Mouse (Mus musculus) heart, embryonic 14.5 days (tissue): ENCODE results near the gene Vmn1r112. TPM values are rescaled to one million over a fixed set of nuclear protein-coding genes. Genes with fewer than 3 reads are reported as not detected.
"Not testable (repeated sequence)": the region's sequence is repeated elsewhere in the genome, so short reads cannot be mapped to it uniquely, and the experiment has no call there.

Experiments used
- ATAC-seq: fragments of 200-750 bp; cut with Nextera tagmentation; 2 replicates; pipeline ENCODE4 v1.8.0; 2017; ENCODE audit warnings: low read depth, moderate TSS enrichment; ENCODE audit not compliant: insufficient number of reproducible peaks, insufficient read depth, low FRiP score
- H3K27ac ChIP-seq, 2 experiments: fragments of 200-500 bp in 1 of 2; fragments of 300-500 bp in 1 of 2; sonication (generic) in 1 of 2; replicated peaks in 1 of 2; 2 replicates each; pipeline ENCODE4 v1.5.1; 2012 to 2014; ENCODE audit warnings: low read depth in 2 of 2, low read length in 2 of 2, control low read depth in 1 of 2, mild to moderate bottlenecking in 1 of 2, mixed read lengths in 1 of 2; ENCODE audit not compliant: control insufficient read depth in 1 of 2, insufficient read depth in 1 of 2
- H3K27me3 ChIP-seq: fragments of 300-500 bp; sonication (generic); 2 replicates; pipeline ENCODE4 v1.6.1; 2014; ENCODE audit warnings: mild to moderate bottlenecking, low read length, control low read depth; ENCODE audit not compliant: control insufficient read depth, insufficient read depth
- H3K36me3 ChIP-seq: fragments of 300-500 bp; sonication (generic); 2 replicates; pipeline ENCODE4 v1.6.1; 2014; ENCODE audit warnings: mild to moderate bottlenecking, control low read depth, low read length, mixed read lengths; ENCODE audit not compliant: control insufficient read depth, insufficient read depth
- H3K4me1 ChIP-seq, 2 experiments: fragments of 200-500 bp in 1 of 2; fragments of 300-500 bp in 1 of 2; sonication (generic) in 1 of 2; 2 replicates each; pipeline ENCODE4 v1.6.1; 2012 to 2014; ENCODE audit warnings: low read length in 2 of 2, control low read depth in 1 of 2, mixed read lengths in 1 of 2; ENCODE audit not compliant: control insufficient read depth in 2 of 2, insufficient read depth in 2 of 2
- H3K4me2 ChIP-seq: fragments of 300-500 bp; sonication (generic); 2 replicates; pipeline ENCODE4 v1.6.1; 2014; ENCODE audit warnings: mild to moderate bottlenecking, low read length
- H3K4me3 ChIP-seq, 2 experiments: fragments of 200-500 bp in 1 of 2; fragments of 300-500 bp in 1 of 2; sonication (generic) in 1 of 2; 2 replicates each; pipeline ENCODE4 v1.5.1; 2012 to 2014; ENCODE audit warnings: low read length in 2 of 2, mild to moderate bottlenecking in 2 of 2, control low read depth in 1 of 2, low read depth in 1 of 2, moderate library complexity in 1 of 2; ENCODE audit not compliant: control insufficient read depth in 1 of 2, insufficient read depth in 1 of 2
- H3K9ac ChIP-seq: fragments of 300-500 bp; sonication (generic); 2 replicates; pipeline ENCODE4 v1.6.1; 2014; ENCODE audit warnings: mild to moderate bottlenecking, low read length
- H3K9me3 ChIP-seq: fragments of 300-500 bp; sonication (generic); 2 replicates; pipeline ENCODE4 v1.6.1; 2016; ENCODE audit warnings: low read length, control low read depth; ENCODE audit not compliant: control insufficient read depth
- WGBS: fragments of 180-500 bp; shearing (Covaris S2); extraction: QIAGEN DNeasy Blood & Tissue Kit; methylation state at CpG from one replicate; pipeline ENCODE4 v1.1.7; 2014; 5-methylcytosine and 5-hydroxymethylcytosine counted together
- polyA plus RNA-seq: library from polyadenylated mRNA; unstranded; fragments of >200 nt; fragmentation: Nextera tagmentation; extraction: Ambion mirVana; gene quantifications from 2 replicates; pipeline ENCODE4 v1.2.1, GENCODE M21; 2014

The Vmn1r112 gene
- not detected in 2 replicates for polyA plus RNA-seq

DNA sequence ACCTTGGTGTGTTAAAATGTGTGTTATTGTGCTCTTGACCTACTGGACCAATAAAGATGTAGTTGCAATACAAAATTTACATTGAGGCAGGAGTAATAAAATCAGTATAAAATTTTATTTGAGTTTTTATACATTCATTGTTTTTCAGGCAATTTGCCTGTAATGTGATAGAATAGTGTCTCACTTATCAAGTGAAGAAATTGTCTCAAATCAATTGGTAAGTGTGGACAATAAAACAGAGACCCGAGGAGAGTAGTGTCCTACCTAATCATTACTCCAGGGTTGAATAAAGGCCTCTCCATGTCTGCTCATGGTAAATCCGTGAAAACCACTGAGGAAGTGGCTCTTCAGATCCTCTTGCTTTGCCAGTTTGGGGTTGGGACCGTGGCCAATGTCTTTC lies at the start of gene Vmn1r112:
Gene Vmn1r112, plus strand, starts transcription at position 301 of the 400 bp plus-strand sequence.
- not testable (repeated sequence) for H3K27me3 ChIP-seq, H3K4me1 ChIP-seq, H3K27ac ChIP-seq, H3K36me3 ChIP-seq, H3K4me2 ChIP-seq, ATAC-seq, H3K4me3 ChIP-seq, H3K9ac ChIP-seq, H3K9me3 ChIP-seq
- WGBS = no CpG with 5 or more reads among the region's 3 CpGs

DNA sequence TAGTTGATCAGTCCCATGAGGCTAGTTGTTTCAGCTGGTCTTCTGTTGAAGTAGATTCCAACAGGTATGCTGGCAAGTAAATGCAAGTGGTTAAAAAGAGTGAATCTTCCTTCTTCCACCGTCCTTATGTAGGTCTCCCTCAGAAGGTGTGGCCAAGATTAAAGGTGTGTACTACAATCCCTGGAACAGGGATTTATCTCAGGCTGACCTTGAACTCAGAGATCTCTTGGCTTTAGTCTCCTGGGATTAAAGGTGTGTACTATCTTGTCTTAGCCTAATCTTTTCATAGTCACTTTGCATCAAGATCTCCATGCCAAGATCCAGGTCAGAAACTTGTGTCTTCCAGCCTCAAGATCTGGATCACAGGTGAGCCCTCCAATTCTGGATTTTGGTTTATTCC lies 40.5 kb upstream of the Vmn1r112 start, which contains the start of gene Gm10668:
Gene Gm10668, minus strand, starts transcription at position 101 of the 400 bp plus-strand sequence.
- not testable (repeated sequence) for H3K27ac ChIP-seq, H3K4me1 ChIP-seq, H3K9me3 ChIP-seq, H3K9ac ChIP-seq, ATAC-seq, H3K27me3 ChIP-seq, H3K4me3 ChIP-seq, H3K4me2 ChIP-seq, H3K36me3 ChIP-seq
- WGBS = no CpG with 5 or more reads among the region's 1 CpGs

DNA sequence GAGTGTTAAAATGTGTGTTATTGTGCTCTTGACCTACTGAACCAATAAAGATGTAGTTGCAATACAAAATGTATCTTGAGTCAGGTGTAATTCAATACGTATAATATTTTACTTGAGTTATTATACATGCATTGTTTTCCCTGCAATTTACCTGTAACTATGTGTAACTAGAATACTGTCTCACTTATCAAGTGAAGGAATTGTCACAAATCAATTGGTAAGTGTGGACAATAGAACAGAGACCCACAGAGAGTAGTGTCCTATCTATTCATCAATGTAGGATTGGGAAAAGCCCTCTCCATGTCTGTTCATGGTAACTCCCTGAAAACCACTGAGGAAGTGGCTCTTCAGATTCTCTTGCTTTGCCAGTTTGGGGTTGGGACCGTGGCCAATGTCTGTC lies 16.0 kb downstream of the Vmn1r112 start, which contains the start of gene Vmn1r113:
Gene Vmn1r113, plus strand, starts transcription at position 301 of the 400 bp plus-strand sequence.
- not testable (repeated sequence) for H3K4me3 ChIP-seq, H3K9ac ChIP-seq, H3K36me3 ChIP-seq, H3K4me1 ChIP-seq, ATAC-seq, H3K27me3 ChIP-seq, H3K4me2 ChIP-seq, H3K9me3 ChIP-seq, H3K27ac ChIP-seq
- 50% methylated on average over 2 of the region's 2 CpGs for WGBS

DNA sequence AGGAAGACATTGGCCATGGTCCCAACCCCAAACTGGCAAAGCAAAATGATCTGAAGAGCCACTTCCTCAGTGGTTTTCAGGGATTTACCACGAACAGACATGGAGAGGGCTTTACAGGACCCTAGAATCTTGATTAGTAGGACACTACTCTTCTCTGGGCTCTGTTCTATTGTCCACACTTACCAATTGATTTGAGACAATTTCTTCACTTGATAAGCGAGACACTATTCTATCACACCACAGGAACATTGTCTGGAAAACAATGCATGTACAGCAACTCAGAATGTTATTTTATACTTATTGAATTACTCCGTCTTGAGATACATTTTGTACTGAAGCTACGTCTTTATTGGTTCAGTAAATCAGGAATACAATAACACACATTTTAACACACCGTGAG lies 41.1 kb downstream of the Vmn1r112 start, which contains the start of gene Vmn1r114:
Gene Vmn1r114, minus strand, starts transcription at position 101 of the 400 bp plus-strand sequence.
- not testable (repeated sequence) for H3K9ac ChIP-seq, H3K4me3 ChIP-seq, H3K4me2 ChIP-seq, H3K4me1 ChIP-seq, ATAC-seq, H3K27me3 ChIP-seq, H3K9me3 ChIP-seq, H3K27ac ChIP-seq, H3K36me3 ChIP-seq
- WGBS = no CpG with 5 or more reads among the region's 5 CpGs

Other genes starting within 250 kb of the Vmn1r112 start
- not detected in 2 replicates for gene Vmn1r104, start 237.3 kb upstream of the Vmn1r112 start, polyA plus RNA-seq
- gene Gm5726, start 225.4 kb upstream of the Vmn1r112 start, polyA plus RNA-seq = not detected in 2 replicates
- gene Gm4141, start 194.9 kb upstream of the Vmn1r112 start, polyA plus RNA-seq = not detected in 2 replicates
- gene Gm4513, start 172.2 kb upstream of the Vmn1r112 start, polyA plus RNA-seq = not detected in 2 replicates
- not detected in 2 replicates for gene Vmn1r107, start 102.3 kb upstream of the Vmn1r112 start, polyA plus RNA-seq
- not detected in 2 replicates for gene Vmn1r111, start 68.0 kb upstream of the Vmn1r112 start, polyA plus RNA-seq
- not detected in 2 replicates for gene Gm10668, start 40.6 kb upstream of the Vmn1r112 start, polyA plus RNA-seq
- gene Vmn1r113, start 16.1 kb downstream of the Vmn1r112 start, polyA plus RNA-seq = not detected in 2 replicates
- not detected in 2 replicates for gene Vmn1r114, start 41.0 kb downstream of the Vmn1r112 start, polyA plus RNA-seq
- not detected in 2 replicates for gene Vmn1r115, start 73.8 kb downstream of the Vmn1r112 start, polyA plus RNA-seq
- gene Vmn1r116, start 101.1 kb downstream of the Vmn1r112 start, polyA plus RNA-seq = not detected in 2 replicates
- not detected in 2 replicates for gene Vmn1r117, start 112.9 kb downstream of the Vmn1r112 start, polyA plus RNA-seq
- not detected in 2 replicates for gene Vmn1r118, start 141.2 kb downstream of the Vmn1r112 start, polyA plus RNA-seq
- not detected in 2 replicates for gene Vmn1r119, start 241.3 kb downstream of the Vmn1r112 start, polyA plus RNA-seq